8 mouse cellular contexts compared by ENCODE assay signal in genomic region chr7:132714236-132714923, GRCm38 (mm10).
A peak's percentile ranks its signal among the peaks of the same experiment; 100 is the strongest.
DNase-seq lines count a peak whose midpoint lies in the region; ATAC-seq lines count a peak whose summit lies in the region.

No protein-coding gene starts in this region.

- no peak overlapping the region for H3K4me2 ChIP-seq in embryonic facial prominence, embryonic 15.5 days (replicated peaks)

- WGBS in embryonic facial prominence, embryonic 15.5 days, result 11% methylated on average over 6 of the region's 6 CpGs

- no peaks in the 10 kb centered on the region for H3K9me3 ChIP-seq in embryonic facial prominence, embryonic 15.5 days (replicated peaks)

- intact Hi-C loops in heart, postnatal 25 days (cut with DNase I), result loop anchor here (2.0 to 5.0 kb wide), 3 partner anchors 20 to 57 kb away; no protein-coding TSS in a partner anchor

- H3K36me3 ChIP-seq in embryonic facial prominence, embryonic 15.5 days, result 0 out of 2 replicates have a peak, but pooled peaks cover 2% of the 10 kb centered on the region

- H3K27me3 ChIP-seq in embryonic facial prominence, embryonic 15.5 days, result no peaks in the 10 kb centered on the region

- peak; percentile 77 for ATAC-seq in embryonic facial prominence, embryonic 15.5 days (ENCODE audit: insufficient number of reproducible peaks, low FRiP score, low TSS enrichment, low read depth)
- no peak for ATAC-seq in erythroid progenitor cell, adult 5-6 weeks (replicated peaks; ENCODE audit: low FRiP score, poor library complexity, severe bottlenecking)

- peak overlapping the region; percentile 86 for H3K27ac ChIP-seq in embryonic facial prominence, embryonic 15.5 days (replicated peaks)

- no peak overlapping the region for H3K9ac ChIP-seq in embryonic facial prominence, embryonic 15.5 days

- no peak overlapping the region for H3K4me3 ChIP-seq in embryonic facial prominence, embryonic 15.5 days (replicated peaks)

- H3K4me1 ChIP-seq in embryonic facial prominence, embryonic 15.5 days, result peaks cover 53% of the 10 kb centered on the region

- DNase-seq in ovary, postnatal 36 days (ENCODE audit: low spot score), result peak; percentile 42
- DNase-seq in ovary, postnatal 14 days (ENCODE audit: low spot score), result no peak
- peak; percentile 71 for DNase-seq in heart, postnatal 25 days (ENCODE audit: low spot score)
- peak; percentile 40 to 55 for DNase-seq in layer of hippocampus, postnatal 10 days (ENCODE audit: low spot score in 2 of 2)
- DNase-seq in lung, postnatal 36 days, result peak; percentile 80
- no peak for DNase-seq in c-Kit-positive CD71-positive TER-119-positive erythroid progenitor cells, embryonic 14.5 days (ENCODE audit: low spot score)

Comparison
In these comparisons a context has a peak if more than half of its experiments do, and no peak if none do; other contexts are left out.
1. DNase-seq: peak in ovary, postnatal 36 days (single experiment), heart, postnatal 25 days (single experiment), layer of hippocampus, postnatal 10 days (2 of 2) and lung, postnatal 36 days (single experiment); none in ovary, postnatal 14 days (single experiment) and c-Kit-positive CD71-positive TER-119-positive erythroid progenitor cells, embryonic 14.5 days (single experiment).